Mouse (Mus musculus): Measurements from ENCODE around the gene Gm11564. TPM values are rescaled to one million over a fixed set of nuclear protein-coding genes. Genes with fewer than 3 reads are reported as not detected.
"Not testable (repeated sequence)": the region's sequence is repeated elsewhere in the genome, so short reads cannot be mapped to it uniquely, and the experiment has no call there.

Gene Gm11564
- total RNA-seq (2014; rRNA removed), result not detected in 2 replicates
- polyA plus RNA-seq (2015; fragmentation: Nextera tagmentation; extraction: Ambion mirVana), result not detected in 2 replicates

DNA sequence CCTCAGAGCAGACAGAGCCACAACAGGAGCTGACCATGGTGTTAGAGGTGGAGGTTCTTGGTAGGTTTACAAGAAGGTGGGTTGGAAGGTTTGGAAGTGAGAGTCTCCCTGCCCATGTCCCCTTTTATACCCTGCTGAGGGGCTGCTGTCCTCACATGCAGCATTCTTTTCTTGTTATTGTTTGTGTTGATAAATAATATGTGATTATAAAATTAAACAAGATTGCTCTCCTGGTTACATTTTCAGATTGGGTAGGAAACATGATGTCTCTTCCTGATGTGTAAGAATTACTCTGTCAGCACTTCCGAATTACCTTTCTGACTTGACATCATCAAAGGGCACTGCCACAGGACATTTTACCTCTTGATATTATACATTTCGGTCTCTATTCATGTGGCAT, at the start of gene Gm11564:
Gene Gm11564, minus strand, starts transcription at position 101 of the 400 bp plus-strand sequence.
- H3K9me3 ChIP-seq (ENCODE audit: low read length); H3K36me3 ChIP-seq (ENCODE audit: insufficient read depth); H3K4me1 ChIP-seq (ENCODE audit: insufficient read depth); H3K27me3 ChIP-seq (ENCODE audit: insufficient read depth, low read length); DNase-seq; H3K4me2 ChIP-seq (ENCODE audit: low read depth); H3K27ac ChIP-seq (ENCODE audit: low read depth, low read length); ATAC-seq; H3K9ac ChIP-seq; H3K4me3 ChIP-seq (ENCODE audit: low read depth, low read length): not testable (repeated sequence)
- WGBS, result 83% methylated on average over 2 of the region's 2 CpGs

DNA sequence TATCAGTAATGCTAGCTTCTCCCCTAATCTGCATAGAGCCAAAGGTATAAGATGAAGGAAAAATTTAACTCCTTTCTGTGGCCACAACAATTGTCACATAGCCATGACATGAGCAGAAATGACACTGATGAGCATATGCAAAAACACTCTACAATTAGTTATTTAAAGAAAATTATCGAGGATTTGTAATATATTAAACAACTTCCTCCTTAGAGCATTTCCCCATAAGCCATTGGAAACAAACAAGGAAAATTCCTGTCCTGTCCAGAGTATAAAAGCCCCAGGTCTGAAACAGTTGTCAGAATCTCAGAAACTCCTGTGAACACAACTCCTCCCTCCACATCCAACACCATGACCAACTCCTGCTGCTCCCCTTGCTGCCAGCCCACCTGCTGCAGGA, 48.7 kb upstream of the Gm11564 start, which contains the start of gene Gm11559:
Gene Gm11559, plus strand, starts transcription at position 301 of the 400 bp plus-strand sequence.
- H3K4me3 ChIP-seq (ENCODE audit: low read depth, low read length); H3K4me1 ChIP-seq (ENCODE audit: insufficient read depth); H3K9me3 ChIP-seq (ENCODE audit: low read length); H3K27me3 ChIP-seq (ENCODE audit: insufficient read depth, low read length); DNase-seq; H3K4me2 ChIP-seq (ENCODE audit: low read depth); H3K27ac ChIP-seq (ENCODE audit: low read depth, low read length); H3K9ac ChIP-seq; ATAC-seq; H3K36me3 ChIP-seq (ENCODE audit: insufficient read depth): not testable (repeated sequence)
- whole genome bisulfite sequencing, result 63% methylated on average over 1 of the region's 1 CpGs

DNA sequence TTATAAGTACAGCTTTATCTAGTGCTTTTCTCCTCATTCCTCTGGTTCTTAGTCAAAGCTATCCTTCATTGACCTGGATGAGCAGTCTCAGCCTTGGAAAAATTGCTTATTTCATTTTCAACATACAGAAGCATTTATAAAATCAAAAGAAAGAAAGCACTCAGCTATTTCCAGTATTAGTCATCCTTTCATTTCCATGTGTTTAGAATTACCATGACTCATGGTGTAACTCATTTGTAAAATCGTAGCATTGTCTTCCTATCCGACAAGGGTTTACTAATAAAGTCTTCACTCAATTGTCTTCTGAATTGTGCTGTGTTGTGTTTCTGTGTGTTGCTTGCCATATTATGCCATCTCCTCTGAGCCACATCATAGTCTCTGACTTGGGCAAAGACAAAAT, 43.3 kb upstream of the Gm11564 start:
- H3K27me3 ChIP-seq (ENCODE audit: insufficient read depth, low read length), result no peaks in the 10 kb centered on the region
- H3K4me3 ChIP-seq (ENCODE audit: low read depth, low read length), result no peak overlapping the region
- no peak overlapping the region for H3K4me2 ChIP-seq (ENCODE audit: low read depth)
- 0 out of 2 replicates have a peak, but pooled peaks cover 2% of the 10 kb centered on the region for H3K4me1 ChIP-seq (ENCODE audit: insufficient read depth)
- TF ChIP-seq CTCF (IDR thresholded peaks at IDR 0.05; ENCODE audit: low read depth), result no peak
- no peaks in the 10 kb centered on the region for H3K9me3 ChIP-seq (ENCODE audit: low read length)
- WGBS, result 65% methylated on average over 2 of the region's 2 CpGs
- no peaks in the 10 kb centered on the region for H3K36me3 ChIP-seq (ENCODE audit: insufficient read depth)
- ATAC-seq, result no peak
- no peak overlapping the region for H3K9ac ChIP-seq
- H3K27ac ChIP-seq (ENCODE audit: low read depth, low read length), result no peak overlapping the region
- DNase-seq, result no peak

GRCm38 (mm10) chr11:99857617-99858016, 42.2 kb upstream of the Gm11564 start, which contains the start of gene Gm11568:
TSS of gene Gm11568 (plus strand) at chr11:99857917.
- no peak within 1 kb of the TSS for H3K4me2 ChIP-seq (ENCODE audit: low read depth)
- no peak for TF ChIP-seq CTCF (IDR thresholded peaks at IDR 0.05; ENCODE audit: low read depth)
- no peak for ATAC-seq

DNA sequence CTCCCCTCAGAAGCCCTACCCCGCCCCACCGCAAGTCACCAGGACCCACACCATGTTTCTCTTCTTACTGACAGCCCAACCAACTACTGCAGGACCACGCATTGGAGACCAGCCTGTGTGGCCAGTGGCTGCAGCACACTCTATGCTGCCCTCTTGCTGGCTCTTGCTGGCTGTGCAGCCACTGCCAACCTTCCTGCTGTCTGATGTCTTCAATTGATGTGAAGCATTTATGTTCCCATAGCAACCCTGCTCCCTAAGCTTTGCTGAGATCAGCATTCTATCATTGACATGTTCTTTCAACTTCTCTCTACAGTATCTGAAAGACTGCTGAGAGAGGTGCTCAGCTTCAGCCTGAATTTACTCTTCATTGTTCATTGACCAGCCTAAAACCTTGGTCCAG, 38.7 kb upstream of the Gm11564 start:
- H3K4me1 ChIP-seq (ENCODE audit: insufficient read depth), result 0 out of 2 replicates have a peak, but pooled peaks cover 2% of the 10 kb centered on the region
- H3K4me2 ChIP-seq (ENCODE audit: low read depth), result no peak overlapping the region
- H3K9me3 ChIP-seq (ENCODE audit: low read length), result no peaks in the 10 kb centered on the region
- H3K4me3 ChIP-seq (ENCODE audit: low read depth, low read length), result no peak overlapping the region
- WGBS, result 60% methylated on average over 3 of the region's 3 CpGs
- peak; percentile 48; the same call in 1 of the 2 replicates for ATAC-seq
- no peak overlapping the region for H3K27ac ChIP-seq (ENCODE audit: low read depth, low read length)
- no peak overlapping the region for H3K9ac ChIP-seq
- peak; percentile 57 for TF ChIP-seq CTCF (IDR thresholded peaks at IDR 0.05; ENCODE audit: low read depth)
- DNase-seq, result peak; percentile 36
- H3K36me3 ChIP-seq (ENCODE audit: insufficient read depth), result no peaks in the 10 kb centered on the region
- H3K27me3 ChIP-seq (ENCODE audit: insufficient read depth, low read length), result no peaks in the 10 kb centered on the region

More at GRCm38 (mm10) chr11:99857617-99858016, 42.2 kb upstream of the Gm11564 start, which contains the start of gene Gm11568:
- DNase-seq, result no peak
- Histone ChIP-seq H3K27ac (ENCODE audit: low read depth, low read length) (no peak within 1 kb of the TSS), H3K4me1 (ENCODE audit: insufficient read depth) (0 out of 2 replicates have a peak, but pooled peaks cover 2% of the 10 kb centered on the region), H3K9ac (no peak within 1 kb of the TSS), H3K27me3 (ENCODE audit: insufficient read depth, low read length) (no peaks in the 10 kb centered on the region), H3K4me3 (ENCODE audit: low read depth, low read length) (no peak within 1 kb of the TSS), H3K9me3 (ENCODE audit: low read length) (no peaks in the 10 kb centered on the region), H3K36me3 (ENCODE audit: insufficient read depth) (no peaks in the 10 kb centered on the region)
- WGBS, result 89% methylated on average over 2 of the region's 2 CpGs

- 0 out of 2 replicates have a peak, but pooled peaks cover 2% of the 10 kb centered on the region for H3K4me1 ChIP-seq (ENCODE audit: insufficient read depth)
- no peak within 1 kb of the TSS for H3K27ac ChIP-seq (ENCODE audit: low read depth, low read length)
- ATAC-seq (no peak), DNase-seq (no peak)
- H3K4me3 ChIP-seq (ENCODE audit: low read depth, low read length), result no peak within 1 kb of the TSS
- H3K27me3 ChIP-seq (ENCODE audit: insufficient read depth, low read length), result no peaks in the 10 kb centered on the region
- no peak for TF ChIP-seq CTCF (IDR thresholded peaks at IDR 0.05; ENCODE audit: low read depth)
- no peaks in the 10 kb centered on the region for H3K36me3 ChIP-seq (ENCODE audit: insufficient read depth)
- no peaks in the 10 kb centered on the region for H3K9me3 ChIP-seq (ENCODE audit: low read length)
- no peak within 1 kb of the TSS for H3K9ac ChIP-seq
- no peak within 1 kb of the TSS for H3K4me2 ChIP-seq (ENCODE audit: low read depth)
Observed at GRCm38 (mm10) chr11:99851508-99851907, 36.0 kb upstream of the Gm11564 start, which contains the start of gene Krtap4-16. TSS of gene Krtap4-16 (minus strand) at chr11:99851608.

DNA sequence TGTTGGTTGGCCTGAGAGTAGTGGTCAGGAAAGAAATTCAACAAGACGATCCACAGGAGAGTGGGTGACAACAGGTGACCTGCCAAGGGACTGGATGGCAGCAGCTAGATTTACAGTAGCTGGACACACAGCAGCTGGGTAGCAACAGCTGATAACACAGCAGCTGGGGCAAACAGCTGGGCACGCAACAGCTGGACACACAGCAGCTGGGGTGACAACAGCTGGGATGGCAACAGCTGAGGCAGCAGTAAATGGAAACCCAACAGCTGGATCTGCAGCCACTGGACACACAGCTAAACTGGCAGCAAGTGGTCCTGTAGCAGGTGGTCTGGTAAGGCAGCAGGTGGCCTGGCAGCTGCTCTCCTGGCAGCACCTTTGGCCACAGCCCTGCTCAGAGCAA, 31.3 kb upstream of the Gm11564 start:
- H3K27ac ChIP-seq (ENCODE audit: low read depth, low read length), result no peak overlapping the region
- WGBS, result 98% methylated on average over 2 of the region's 2 CpGs

More for the DNA sequence above, 31.3 kb upstream of the Gm11564 start:
- Histone ChIP-seq H3K36me3 (ENCODE audit: insufficient read depth) (no peaks in the 10 kb centered on the region), H3K9ac (no peak overlapping the region), H3K4me3 (ENCODE audit: low read depth, low read length) (no peak overlapping the region), H3K4me2 (ENCODE audit: low read depth) (no peak overlapping the region), H3K9me3 (ENCODE audit: low read length) (no peaks in the 10 kb centered on the region), H3K27me3 (ENCODE audit: insufficient read depth, low read length) (no peaks in the 10 kb centered on the region), H3K4me1 (ENCODE audit: insufficient read depth) (no peaks in the 10 kb centered on the region)
- DNase-seq (no peak), ATAC-seq (no peak)
- no peak for TF ChIP-seq CTCF (IDR thresholded peaks at IDR 0.05; ENCODE audit: low read depth)

Data from forebrain, postnatal 0 days (tissue).